Mouse (Mus musculus) layer of hippocampus, adult 11-12 months (tissue): ENCODE measurements around the gene Tln2.

Experiments used
- DNase-seq: peaks from one replicate; pipeline ENCODE4 v3.0.0; 2022; ENCODE audit warnings: low spot score

Tln2 gene

GRCm38 (mm10) chr9:67559603-67560002 lies at the start of gene Tln2:
Gene Tln2, minus strand, starts transcription at chr9:67559703.
- no peak for DNase-seq

GRCm38 (mm10) chr9:67609226-67609625 lies 49.7 kb upstream of the Tln2 start:
- DNase-seq, result no peak

- DNase-seq, result no peak
These were observed 48.4 kb upstream of the Tln2 start for GRCm38 (mm10) chr9:67607786-67608366.

GRCm38 (mm10) chr9:67607268-67607667 lies 47.8 kb upstream of the Tln2 start:
- no peak for DNase-seq

- DNase-seq, result no peak
These were observed 46.4 kb upstream of the Tln2 start for GRCm38 (mm10) chr9:67605867-67606435.

GRCm38 (mm10) chr9:67604940-67605339 lies 45.4 kb upstream of the Tln2 start:
- no peak for DNase-seq

- DNase-seq, result no peak
These were observed 42.8 kb upstream of the Tln2 start for GRCm38 (mm10) chr9:67602347-67602746.

GRCm38 (mm10) chr9:67595221-67595620 lies 35.7 kb upstream of the Tln2 start:
- DNase-seq, result no peak

- no peak for DNase-seq
These were observed 34.1 kb upstream of the Tln2 start for GRCm38 (mm10) chr9:67593469-67594141.

- DNase-seq, result no peak
These were observed 33.2 kb upstream of the Tln2 start for GRCm38 (mm10) chr9:67592726-67593125.

- no peak for DNase-seq
These were observed 27.6 kb upstream of the Tln2 start for GRCm38 (mm10) chr9:67587111-67587510.

- DNase-seq, result no peak
These were observed 27.0 kb upstream of the Tln2 start for GRCm38 (mm10) chr9:67586489-67586888.

GRCm38 (mm10) chr9:67584871-67585270 lies 25.4 kb upstream of the Tln2 start:
- DNase-seq, result no peak

- DNase-seq, result no peak
These were observed 22.2 kb upstream of the Tln2 start for GRCm38 (mm10) chr9:67581581-67582280.

- DNase-seq, result no peak
These were observed 20.0 kb upstream of the Tln2 start for GRCm38 (mm10) chr9:67579541-67579940.

- no peak for DNase-seq
These were observed 15.3 kb upstream of the Tln2 start for GRCm38 (mm10) chr9:67574721-67575248.

GRCm38 (mm10) chr9:67573683-67573979 lies 14.1 kb upstream of the Tln2 start:
- DNase-seq, result no peak

- DNase-seq, result no peak
These were observed 13.5 kb upstream of the Tln2 start for GRCm38 (mm10) chr9:67572790-67573682.

GRCm38 (mm10) chr9:67565801-67566258 lies 6.3 kb upstream of the Tln2 start:
- DNase-seq, result no peak

GRCm38 (mm10) chr9:67549811-67550501 lies 9.5 kb downstream of the Tln2 start:
- no peak for DNase-seq

GRCm38 (mm10) chr9:67549332-67549731 lies 10.2 kb downstream of the Tln2 start:
- no peak for DNase-seq
